Mouse (Mus musculus): ENCODE measurements around the gene Rasal3.
A peak's percentile ranks its signal among the peaks of the same experiment; 100 is the strongest.

Gene Rasal3

DNA sequence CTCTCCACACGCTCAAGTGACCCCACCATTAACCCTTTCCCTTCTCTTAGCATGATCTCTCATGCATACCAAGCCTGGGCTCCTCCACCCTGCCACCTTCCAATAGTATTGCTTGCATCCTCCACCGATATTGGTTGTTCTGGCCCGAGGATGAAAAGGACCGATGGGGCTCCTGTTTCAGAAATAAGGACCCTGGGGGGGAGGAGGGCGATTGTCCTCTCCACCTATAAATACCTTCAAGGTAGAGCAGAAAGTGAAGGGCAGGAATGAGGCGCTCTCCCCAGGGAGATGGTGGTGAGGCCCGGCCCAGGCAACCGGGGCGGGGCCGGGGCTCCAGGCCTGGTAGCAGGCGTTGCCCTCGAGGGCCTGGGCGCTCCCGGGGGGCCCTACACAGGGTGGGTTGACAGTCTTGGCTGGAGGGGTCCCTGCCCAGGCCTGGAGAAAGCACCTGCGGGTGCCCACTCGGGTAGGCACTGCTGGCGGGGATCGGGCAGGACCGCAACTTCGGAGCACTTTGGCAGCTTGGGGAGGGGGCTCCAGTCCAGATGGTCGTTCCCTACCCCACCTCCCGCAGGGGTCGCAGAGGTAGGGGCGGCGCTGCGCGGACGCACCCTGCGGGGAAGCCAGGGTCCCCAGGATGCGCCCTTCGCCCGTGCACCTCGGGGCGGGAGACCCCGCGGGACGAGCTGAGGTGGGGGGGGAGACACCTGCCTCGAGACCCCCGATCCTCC, 14.8 kb downstream of the Rasal3 start:
- peak; percentile 52 to 68 for DNase-seq (ENCODE audit: low spot score in 2 of 2)

DNA sequence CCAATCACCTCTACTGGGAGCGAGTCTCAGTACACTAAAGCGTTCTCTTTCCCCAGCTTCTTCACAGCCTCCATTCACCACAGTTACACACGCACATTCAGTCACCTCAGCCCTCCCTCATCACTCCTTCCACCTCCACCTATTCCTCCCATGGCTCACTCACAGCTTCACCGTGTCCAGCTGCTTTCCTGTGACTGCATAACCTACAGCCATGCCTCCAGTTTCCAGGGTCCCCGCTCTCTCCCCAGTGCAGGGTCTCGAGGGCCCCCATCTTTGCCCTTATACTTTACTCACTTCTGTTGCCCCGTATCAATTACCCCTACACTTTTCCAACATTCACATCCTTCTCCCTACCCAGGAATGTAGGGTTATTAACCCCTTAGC, 15.4 kb downstream of the Rasal3 start:
- DNase-seq (ENCODE audit: low spot score in 2 of 2), result no peak

DNA sequence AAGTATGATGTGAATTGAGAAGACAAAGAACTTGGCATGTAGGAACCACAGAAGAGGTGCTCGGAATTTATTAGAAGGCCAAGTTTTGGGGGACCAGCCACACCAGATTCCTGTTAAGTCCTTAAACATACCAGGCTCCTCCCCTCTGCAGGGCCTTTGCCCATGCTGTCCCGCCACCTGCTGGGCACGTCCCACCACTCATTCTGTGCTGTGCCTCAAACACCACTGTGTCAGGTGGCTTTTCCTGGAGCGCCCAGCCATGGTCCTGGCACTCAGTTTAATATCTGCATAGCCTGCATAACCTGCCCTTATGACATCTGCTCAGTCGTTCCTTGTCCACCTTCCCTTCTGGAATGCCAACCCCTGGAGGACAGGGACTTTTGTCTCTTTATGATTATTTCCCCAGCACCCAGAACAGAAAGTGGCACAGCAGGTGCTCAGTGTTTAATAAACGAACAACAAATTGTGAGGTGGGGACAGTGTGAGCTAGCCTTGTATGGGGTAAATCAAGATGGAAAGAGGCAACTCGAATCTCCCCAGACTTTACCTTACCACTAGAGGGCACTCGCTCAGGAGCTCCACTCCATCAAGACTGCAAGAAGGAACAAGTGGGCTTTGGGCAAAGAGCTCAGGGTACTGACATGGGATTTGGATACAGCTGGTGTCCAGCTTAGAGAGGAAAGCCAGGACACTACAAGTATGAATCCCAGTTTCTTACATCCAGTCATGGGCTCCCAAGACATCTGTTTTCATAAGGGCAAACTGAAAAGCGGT, 16.5 kb downstream of the Rasal3 start:
- DNase-seq (ENCODE audit: low spot score in 2 of 2), result no peak

DNA sequence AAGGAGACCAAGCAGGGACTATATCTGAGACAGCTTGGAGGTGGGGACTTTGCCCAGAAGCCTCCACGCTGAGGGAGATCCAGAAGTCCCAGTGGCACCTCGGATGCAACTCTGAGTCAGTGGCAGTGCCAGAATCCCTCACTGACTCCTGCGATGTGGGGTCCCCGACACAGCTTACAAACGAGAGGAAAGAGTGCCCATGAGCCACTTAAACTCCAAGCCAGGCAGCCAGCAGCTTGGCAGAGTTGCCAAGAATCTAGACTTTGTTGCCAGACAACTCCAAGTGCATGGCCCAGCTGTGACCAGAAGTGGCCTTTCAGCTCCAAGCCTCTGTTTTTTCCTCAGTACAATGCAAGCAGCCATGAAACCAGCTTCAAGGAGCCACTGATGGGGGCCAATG, 19.7 kb downstream of the Rasal3 start:
- DNase-seq (ENCODE audit: low spot score in 2 of 2), result no peak

DNA sequence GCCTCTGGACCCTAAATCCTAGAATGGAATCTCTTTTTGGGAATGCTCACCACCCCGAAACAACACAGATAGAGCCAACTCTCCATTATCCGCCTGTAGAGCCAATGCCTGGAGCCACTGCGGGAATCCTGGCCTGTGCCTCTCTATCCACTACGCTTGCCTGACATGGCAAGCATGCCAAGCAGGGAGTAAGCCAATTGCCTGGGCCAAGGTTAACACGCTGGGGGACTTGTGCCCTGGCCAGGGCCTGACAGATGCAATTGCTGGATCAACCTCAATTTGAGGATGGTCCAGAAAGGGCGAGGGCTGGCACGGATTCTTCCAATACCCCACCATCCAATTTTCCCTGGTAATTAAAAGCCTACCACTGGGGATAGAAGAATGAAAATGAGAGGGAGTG, 20.8 kb downstream of the Rasal3 start:
- peak; percentile 77 to 80 for DNase-seq (ENCODE audit: low spot score in 2 of 2)

DNA sequence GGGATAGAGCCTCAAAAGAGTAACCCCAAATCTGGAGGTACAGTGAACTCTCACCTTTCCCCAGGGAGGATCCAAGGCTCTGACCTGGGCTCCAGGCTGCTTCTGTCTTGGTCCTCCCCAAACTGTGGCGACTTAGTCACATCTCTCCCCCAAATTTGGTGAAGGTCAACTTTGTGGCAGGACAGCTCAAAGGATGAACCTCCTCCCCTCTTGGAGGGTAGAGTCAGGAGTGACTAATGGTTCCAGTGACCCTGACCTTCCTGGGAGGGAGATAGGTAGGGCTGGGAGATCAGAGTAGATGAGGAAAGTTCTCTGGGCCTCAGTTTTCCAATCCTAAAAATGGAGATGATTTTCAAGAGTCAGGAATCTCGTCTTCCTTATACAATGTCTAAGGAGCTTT, 24.6 kb downstream of the Rasal3 start:
- DNase-seq (ENCODE audit: low spot score in 2 of 2), result no peak

DNA sequence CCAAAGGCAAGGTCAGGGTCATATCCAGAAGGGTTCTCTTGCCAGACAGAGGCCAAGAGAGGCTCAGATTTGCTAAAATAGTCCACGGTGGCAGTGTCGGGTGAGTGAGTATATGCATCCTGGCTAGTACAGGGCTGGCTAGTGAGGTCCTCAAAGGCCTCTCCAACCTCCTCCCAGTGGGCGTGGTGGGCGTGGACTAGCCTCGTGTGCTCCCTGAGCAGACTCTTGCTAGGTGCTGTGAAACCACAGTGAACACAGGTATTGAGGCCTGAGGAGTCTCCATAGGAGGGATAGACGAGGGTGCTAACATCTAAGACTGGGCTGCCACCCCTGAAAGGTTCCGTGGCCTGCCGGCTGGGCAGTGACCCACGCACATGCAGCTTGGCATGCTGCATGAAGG, 26.2 kb downstream of the Rasal3 start:
- no peak for DNase-seq (ENCODE audit: low spot score in 2 of 2)

DNA sequence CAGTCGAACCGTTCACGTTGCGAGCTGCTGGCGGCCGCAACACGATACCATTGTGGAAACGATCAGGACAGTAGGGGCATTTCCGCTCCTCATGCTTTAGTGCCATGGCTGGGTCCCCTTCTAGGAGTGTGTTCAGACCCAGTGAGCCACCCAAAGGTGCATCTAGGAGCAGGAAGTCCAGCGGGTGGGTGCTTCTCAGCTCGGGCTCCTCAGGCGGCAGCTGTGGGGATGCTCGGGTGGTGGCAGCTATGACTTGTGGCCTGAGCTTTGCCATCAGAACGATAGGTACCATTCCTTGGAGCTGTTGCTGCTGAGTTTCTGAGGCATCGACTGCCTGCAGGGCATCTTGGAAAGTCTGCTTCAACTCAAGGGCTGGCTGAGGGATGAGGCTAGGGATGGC, 26.9 kb downstream of the Rasal3 start:
- no peak for DNase-seq (ENCODE audit: low spot score in 2 of 2)

DNA sequence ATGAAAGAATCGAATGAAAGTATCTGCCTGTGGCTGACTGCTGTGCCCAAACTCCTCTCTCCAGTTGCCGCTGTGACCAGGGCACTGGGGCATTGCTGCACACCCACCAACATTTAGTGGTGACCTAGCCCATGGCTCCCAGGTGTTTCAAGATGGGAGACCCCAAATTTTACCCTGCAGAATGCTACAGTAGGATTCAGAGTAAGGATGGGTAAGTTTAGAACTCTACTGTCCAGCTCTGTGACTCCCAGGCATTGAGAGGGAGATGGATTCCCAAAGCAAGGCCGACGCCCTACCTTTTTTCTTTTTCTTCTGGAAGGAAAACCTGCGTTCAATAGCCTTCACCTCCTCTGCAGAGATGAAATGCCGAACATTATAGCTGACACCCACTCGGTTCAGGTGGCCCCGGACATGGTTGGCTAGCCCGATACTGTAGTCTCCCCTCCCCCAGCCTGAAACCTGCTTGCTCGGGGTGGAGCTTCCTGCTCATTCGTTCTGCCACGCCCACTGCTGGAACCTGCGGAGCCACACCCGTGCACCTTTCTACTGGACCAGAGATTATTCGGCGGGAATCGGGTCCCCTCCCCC, 34.3 kb downstream of the Rasal3 start:
- no peak for DNase-seq (ENCODE audit: low spot score in 2 of 2)

DNA sequence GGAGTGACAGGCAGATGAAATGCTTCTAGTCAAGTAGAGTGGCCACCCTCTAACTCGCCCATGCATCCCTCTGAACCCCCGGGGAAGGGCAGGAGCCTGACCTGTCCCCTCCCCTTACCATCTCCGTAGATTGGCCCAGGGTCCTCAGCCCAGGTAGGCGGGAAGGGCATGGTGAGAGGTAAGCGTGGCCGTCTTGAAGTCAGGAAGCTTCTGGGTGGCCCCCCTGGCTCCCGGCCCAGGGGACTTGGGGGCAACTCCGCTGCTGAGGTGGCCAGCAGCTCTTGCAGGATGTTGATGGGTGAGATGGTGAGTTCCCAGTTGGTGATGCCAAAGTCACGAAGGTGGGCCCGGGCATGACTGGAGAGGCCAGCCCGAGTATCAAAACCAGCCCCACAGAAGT, 35.7 kb downstream of the Rasal3 start:
- DNase-seq (ENCODE audit: low spot score in 2 of 2), result no peak

DNA sequence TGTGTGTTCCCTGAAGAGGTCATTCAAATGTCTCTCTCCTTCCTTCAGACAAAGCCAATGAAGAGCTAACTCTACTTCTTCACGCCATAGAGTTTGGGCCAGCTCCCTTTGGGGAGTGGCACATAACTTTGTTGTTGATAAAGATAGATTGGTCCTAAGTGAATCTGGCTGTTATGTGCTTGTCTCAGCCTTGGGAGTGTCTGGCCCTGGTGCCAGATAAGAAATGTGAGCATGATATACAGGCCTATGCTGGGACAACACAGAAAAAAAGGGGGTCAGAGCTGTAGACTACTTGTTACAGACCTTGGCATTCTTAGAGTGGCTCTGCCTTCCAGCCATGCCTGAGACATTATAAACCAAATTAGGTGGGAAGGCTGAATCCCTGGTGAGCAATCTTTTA, 38.1 kb downstream of the Rasal3 start:
- no peak for DNase-seq (ENCODE audit: low spot score in 2 of 2)

DNA sequence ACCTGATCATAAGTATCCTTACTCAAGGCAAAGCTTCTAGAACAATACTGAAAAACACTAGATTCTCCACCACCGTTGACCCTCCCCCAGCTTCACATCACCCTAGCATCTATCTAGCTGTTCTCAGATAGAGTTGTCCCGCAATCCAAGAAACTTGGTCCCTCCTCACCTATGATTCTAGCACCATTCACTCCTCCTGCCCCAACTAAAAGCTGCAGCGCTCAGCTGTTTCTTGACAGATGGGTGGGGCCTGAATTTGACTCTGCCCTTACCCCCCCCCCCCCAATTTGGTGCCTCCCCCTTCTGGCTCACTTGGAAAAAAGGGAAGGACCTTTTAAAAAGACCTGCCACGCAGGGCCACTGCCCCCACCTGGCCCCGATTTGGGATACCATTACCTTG, 38.5 kb downstream of the Rasal3 start:
- no peak for DNase-seq (ENCODE audit: low spot score in 2 of 2)

DNA sequence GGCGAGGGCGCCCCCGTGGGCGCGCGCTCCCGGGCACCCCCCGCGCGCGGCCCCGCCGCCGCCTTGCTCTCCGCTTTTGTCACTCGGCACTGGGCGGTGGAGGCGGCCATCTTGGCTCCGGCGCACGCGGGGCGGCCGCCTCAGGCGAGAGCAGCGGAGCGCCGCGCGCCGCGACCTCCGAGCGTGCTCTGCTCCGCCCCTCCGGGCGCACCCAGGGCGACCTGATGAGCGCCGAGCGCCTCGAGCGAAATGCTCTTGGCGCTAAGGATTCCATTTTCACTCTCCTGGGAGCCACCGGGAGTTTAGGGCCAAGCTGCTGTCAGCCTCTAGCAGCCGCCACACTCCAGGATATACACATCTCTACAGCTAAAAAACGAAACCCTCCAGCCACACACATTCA, 39.1 kb downstream of the Rasal3 start:
- peak; percentile 92 to 93 for DNase-seq (ENCODE audit: low spot score in 2 of 2)

DNA sequence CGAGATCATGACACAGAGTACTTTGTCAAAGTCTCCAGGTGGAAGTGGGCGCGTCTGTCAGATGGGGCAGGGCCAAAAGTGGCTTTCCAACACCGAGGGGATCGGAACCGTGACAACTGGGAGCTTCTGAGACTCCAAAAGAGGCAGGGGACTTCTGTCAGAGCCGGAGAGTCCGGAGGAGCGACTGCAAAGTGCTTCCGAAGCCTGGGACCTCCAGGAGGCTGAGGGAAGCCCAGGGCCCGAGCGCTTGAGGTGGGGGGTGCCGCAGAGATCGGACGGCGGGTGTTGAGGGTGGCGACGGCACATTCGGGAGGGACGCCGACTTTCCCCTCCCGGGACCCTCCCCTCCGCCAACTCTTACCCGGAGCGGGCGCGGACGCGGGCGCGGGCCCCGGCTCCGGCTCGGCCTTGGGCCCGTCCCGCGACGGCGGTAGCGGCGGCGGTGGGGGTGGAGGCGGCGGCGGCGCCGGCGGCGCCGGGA, 39.5 kb downstream of the Rasal3 start:
- DNase-seq (ENCODE audit: low spot score in 2 of 2), result peak; percentile 33 to 39

DNA sequence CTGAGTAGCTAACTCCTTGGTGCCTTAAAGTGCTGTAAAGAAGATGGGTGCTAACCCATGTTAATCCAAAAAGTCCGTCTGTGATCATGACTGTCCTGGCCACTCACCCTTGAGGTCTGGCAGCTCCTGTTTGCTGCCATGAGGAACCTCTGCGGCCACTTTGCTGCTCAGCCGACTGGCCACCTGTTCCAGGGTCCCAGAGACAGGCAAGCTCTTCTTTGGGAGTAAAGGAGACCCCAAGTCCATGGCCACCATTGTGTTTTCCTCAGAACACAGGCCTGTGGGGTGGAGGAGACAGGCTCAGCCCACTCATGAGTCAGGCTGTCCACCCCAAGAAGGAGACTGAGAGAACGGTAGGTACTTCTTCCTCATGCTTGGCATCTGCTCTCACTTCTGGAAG, 40.7 kb downstream of the Rasal3 start:
- DNase-seq (ENCODE audit: low spot score in 2 of 2), result peak in 1 of 2 experiments; percentile 25

DNA sequence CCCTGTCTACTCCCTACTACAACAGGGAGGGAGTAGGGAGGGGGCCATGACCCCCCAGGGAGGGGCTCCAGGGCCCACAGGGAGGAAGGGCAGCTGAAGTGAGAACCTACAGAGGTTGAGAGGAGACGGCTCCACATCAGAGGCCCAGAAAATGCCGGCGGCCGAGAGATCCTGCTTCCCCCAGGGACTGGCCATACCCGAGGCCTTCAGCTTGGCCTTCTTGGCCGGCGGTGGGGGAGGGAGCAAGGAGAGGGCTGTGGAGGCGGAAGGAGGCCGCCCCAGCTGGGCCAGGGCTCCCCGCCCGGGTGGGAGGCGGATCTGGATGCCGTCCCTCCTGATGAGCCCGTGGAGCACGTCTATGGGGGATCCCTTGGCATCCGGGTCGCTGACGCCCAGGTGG, 43.5 kb downstream of the Rasal3 start:
- no peak for DNase-seq (ENCODE audit: low spot score in 2 of 2)

DNA sequence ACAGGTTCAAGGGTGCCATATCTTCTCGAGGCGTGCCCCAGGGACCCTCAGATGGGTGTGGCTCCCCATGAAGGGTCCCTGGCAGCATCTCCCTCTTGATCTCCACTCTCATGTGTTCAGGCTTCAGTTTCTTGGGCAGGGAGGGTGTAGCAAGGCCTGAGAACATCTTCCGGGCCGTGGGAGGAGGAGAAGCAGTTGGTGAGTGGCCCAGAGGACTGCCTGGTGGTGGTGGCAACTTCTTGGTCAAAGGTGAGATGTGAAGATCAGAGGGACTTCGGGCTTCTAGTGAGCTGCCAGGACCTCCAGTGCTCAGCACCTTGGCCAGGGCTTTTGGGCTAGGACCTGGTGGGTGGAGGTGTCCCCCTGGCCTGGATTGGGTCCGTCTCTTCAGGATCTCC, 44.4 kb downstream of the Rasal3 start:
- no peak for DNase-seq (ENCODE audit: low spot score in 2 of 2)

DNA sequence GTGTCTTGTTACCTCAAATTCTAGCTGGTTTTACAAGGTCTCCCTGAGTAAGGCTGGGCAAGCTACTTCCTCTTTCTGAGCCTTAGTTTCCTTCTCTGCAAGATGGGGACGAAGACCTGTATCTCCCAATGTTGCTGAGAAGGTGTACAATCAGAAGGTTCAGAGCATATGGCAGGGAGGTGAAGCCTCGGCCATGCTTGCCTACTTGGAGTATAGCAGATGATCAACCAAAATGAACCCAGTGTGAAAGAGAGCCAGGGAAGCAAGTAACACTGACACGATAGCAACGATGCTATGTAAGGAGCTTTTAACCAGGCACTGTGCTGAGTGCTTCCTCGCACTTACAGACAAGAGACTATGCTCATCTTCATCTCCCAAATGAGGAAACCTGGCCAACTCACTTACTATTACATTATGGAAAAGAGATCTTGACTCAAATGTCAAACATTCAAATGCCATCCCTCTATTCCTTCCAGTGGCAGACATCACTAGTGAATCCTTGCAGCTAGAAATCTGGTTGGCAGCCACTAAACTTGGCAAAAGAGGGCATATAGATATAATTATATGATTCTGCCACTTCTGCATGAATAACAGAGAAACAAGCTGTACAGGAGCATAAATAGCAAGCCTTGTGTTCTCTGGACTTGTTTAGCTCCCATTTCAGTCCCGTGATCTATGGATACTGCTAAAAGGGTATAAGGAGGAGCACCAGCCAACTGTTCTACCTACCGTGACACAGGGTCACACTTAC, 45.0 kb downstream of the Rasal3 start:
- DNase-seq (ENCODE audit: low spot score in 2 of 2), result no peak

DNA sequence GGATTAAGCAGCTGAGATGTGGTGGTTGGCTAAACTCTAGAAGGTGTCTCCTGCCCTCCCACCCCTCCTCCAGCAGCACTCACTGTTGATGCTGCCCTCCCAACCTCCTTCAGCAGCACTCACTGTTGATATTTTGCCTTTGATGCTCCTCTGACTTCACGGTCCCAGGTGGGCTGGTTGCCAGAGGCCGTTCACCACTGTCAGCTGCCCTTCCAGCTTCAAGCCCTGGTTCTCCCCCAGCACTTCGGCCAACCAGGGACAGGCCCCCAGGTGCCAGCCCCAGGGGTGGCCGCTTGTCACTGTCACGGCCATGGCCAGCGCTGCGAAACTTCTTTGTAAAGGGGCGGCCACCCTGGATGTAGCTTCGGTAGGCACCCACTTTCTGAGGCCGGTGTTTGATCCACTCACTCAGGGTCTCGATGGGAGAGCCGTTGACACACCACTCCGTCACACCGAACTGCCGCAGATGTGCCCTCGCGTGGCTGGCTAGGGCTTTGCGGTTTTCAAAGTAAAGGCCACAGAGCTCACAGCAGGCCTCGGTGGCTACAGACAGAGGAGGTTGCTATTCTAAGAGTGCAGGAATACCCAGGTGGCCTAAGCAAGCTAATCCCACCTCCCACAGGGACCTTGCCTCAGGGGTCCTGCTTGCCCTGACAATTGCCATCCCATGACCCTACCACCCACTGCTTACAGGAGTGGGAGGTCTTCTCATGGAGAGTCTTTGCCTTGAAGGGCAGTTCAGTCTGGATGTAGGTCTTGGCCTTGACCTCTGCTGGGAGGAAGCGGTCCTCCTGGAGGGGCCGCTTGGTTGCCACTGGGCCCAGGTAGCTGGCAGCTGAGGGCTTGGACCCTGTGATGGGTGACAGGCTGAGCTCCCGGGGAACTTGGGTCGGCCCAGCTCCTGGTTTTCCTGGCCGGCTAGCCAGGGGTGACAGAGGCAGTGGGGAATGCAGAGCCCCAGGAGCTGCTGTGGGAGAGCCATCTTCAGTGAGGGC, 46.3 kb downstream of the Rasal3 start:
- no peak for DNase-seq (ENCODE audit: low spot score in 2 of 2)

DNA sequence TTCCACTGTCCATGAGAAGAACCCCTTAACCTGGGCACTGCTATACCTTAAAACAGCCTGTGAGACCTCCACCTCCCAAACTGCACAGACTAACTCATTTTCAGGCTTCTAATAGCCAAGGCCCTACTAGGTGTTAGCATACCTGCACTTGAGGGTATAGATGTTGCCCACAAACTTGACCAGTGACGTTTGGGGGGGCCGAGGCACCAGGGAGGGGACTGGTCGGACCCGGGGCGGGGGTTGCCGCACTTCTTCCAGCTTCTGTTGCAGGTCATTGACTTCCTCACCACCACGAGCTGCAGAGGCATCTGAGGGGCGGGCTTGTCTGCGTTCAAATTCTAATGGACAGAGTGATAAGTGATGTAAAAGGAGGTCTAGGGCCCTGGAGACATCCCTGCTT, 47.1 kb downstream of the Rasal3 start:
- DNase-seq (ENCODE audit: low spot score in 2 of 2), result no peak

DNA sequence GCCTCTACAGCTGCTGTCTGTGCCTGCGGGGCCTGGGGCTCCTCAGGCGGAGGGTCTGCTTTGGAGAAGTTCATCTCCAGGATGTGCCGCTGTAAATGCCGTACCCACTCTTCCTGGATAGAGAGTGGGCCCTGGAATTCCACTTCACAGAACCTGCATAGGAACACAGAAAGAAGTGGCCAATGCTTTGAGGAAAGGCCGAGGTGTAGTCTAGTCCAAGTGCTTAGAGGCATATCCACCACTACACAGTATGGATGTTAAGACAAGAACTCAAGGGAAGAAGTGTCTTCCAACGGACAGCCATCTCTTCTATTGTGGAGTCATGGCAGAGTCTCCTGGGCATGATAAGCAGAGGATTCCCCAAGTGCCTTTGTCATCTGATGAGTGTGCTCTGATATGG, 48.4 kb downstream of the Rasal3 start:
- DNase-seq (ENCODE audit: low spot score in 2 of 2), result no peak
